Mouse (Mus musculus): ENCODE data around the gene Olfr750. TPM values are rescaled to one million over a fixed set of nuclear protein-coding genes. Genes with fewer than 3 reads are reported as not detected.
"Not testable (repeated sequence)": the region's sequence is repeated elsewhere in the genome, so short reads cannot be mapped to it uniquely, and the experiment has no call there.

The Olfr750 gene
- polyA plus RNA-seq (2016; fragmentation: Nextera tagmentation; extraction: Ambion mirVana), result not detected in 2 replicates

DNA sequence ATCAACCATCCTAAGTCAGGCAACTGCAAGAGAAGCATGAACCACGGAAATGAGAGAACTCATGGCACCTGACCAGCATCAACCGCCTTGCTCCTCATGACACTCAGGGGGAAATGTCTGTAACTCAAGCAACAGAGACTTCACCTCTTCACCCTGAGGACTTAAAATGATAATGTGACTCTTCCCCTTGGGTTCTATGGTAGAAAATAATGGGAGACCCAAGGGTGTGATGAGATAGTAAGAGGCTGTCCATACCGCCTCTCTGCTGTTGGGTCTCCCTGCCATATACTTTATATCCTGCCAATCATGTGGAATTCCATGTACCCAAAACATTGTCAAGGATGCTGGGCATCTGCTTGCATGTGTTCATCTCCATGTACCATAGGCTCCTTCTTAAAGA, at the start of gene Olfr750:
Gene Olfr750, minus strand, starts transcription at position 101 of the 400 bp plus-strand sequence.
- Histone ChIP-seq H3K4me1 (no peaks in the 10 kb centered on the region), H3K9ac (no peak within 1 kb of the TSS), H3K9me3 (no peaks in the 10 kb centered on the region), H3K27me3 (no peaks in the 10 kb centered on the region), H3K27ac (no peak within 1 kb of the TSS), H3K4me3 (replicated peaks) (no peak within 1 kb of the TSS), H3K4me2 (no peak within 1 kb of the TSS), H3K36me3 (replicated peaks) (no peaks in the 10 kb centered on the region)
- ATAC-seq (ENCODE audit: low FRiP score), result no peak
- 89% methylated on average over 3 of the region's 3 CpGs for WGBS

DNA sequence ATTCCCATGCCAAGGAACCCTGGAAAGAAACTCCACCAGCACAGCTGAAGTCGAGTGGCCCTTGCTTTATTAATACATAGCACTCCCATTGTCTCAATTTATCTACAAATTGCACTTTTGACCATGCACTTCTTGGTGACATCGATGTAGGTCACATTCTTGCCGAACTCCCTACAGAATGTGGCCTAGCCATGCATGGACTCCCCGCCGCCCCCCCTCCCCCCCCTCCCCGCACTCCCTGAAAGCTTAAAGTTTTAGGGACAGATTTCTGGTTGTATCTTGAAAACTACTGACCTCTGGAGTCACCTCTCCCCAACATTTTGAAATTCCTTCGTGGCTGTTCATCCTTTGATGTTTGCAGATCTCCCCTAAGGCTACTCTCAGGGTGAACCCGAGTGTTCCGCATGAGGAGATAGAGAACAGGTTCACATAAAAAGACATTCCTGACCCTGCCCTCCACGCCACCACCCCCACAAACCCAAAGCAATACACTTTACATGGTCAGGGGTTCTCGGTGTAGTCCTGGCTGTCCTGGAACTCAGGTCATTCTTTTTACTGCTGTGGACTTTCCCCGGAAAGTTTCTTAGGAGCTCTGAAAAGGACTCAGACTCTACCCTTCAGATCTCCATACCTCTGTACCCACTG, 39.8 kb upstream of the Olfr750 start, which contains the start of gene Eddm3b:
Gene Eddm3b, plus strand, starts transcription at position 511 of the 645 bp plus-strand sequence.
- H3K4me1 ChIP-seq, result no peaks in the 10 kb centered on the region
- no peak within 1 kb of the TSS for H3K27ac ChIP-seq
- ATAC-seq (ENCODE audit: low FRiP score), result no peak
- no peaks in the 10 kb centered on the region for H3K36me3 ChIP-seq (replicated peaks)
- no peaks in the 10 kb centered on the region for H3K27me3 ChIP-seq
- H3K4me2 ChIP-seq, result peak within 1 kb of the TSS; percentile 13; the same call in 1 of the 2 replicates
- H3K9ac ChIP-seq, result no peak within 1 kb of the TSS
- H3K9me3 ChIP-seq, result no peaks in the 10 kb centered on the region; the same call in 1 of the 2 replicates
- 56% methylated on average over 12 of the region's 12 CpGs for WGBS
- H3K4me3 ChIP-seq (replicated peaks), result no peak within 1 kb of the TSS

DNA sequence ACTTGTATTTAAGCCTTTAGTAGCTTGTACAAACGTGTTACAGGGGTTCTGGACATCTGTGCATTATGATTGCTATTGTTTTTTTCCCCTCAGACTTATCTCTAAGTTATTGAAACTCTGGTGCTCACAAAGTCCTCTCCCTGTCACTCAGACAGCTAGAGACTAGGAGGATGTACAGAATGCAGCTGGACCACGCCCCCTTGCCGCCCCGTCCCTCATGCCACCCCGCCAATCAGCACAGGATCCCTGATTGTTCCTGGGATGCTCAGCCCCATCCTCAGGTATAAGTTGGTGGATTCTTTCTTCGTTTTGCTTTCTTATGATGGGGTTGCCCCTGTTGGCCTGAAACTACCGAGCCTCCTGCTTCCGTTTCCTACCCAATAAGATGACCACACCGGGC, 39.2 kb upstream of the Olfr750 start:
- no peaks in the 10 kb centered on the region; the same call in 1 of the 2 replicates for H3K9me3 ChIP-seq
- no peak overlapping the region for H3K27ac ChIP-seq
- no peaks in the 10 kb centered on the region for H3K36me3 ChIP-seq (replicated peaks)
- no peaks in the 10 kb centered on the region for H3K4me1 ChIP-seq
- 22% methylated on average over 9 of the region's 9 CpGs for WGBS
- ATAC-seq (ENCODE audit: low FRiP score), result no peak
- H3K27me3 ChIP-seq, result no peaks in the 10 kb centered on the region
- no peak overlapping the region for H3K4me3 ChIP-seq (replicated peaks)
- H3K4me2 ChIP-seq, result peak overlapping the region; percentile 13; the same call in 1 of the 2 replicates
- no peak overlapping the region for H3K9ac ChIP-seq

DNA sequence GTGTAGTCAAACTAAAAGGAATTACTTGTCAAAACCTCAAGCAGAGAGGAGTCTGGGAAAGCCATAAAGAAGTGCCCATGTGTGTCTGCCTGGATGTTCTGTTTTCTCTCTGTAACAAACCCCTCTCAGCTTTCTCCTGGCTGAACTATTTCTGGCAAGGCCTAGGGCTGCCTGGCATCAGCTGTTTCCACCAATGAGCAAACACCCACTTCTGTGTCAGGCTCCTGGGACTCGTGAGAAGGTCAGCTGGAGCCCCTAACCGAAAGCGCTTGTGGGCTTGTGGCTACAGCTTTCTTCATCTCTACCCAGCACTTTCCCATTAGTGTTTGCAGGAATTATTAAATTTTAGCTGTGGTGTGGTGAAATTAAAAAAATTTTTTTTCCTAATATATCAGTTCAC, 37.7 kb upstream of the Olfr750 start:
- H3K9ac ChIP-seq, result no peak overlapping the region
- H3K36me3 ChIP-seq (replicated peaks), result no peaks in the 10 kb centered on the region
- no peaks in the 10 kb centered on the region; the same call in 1 of the 2 replicates for H3K9me3 ChIP-seq
- H3K4me1 ChIP-seq, result no peaks in the 10 kb centered on the region
- ATAC-seq (ENCODE audit: low FRiP score), result no peak
- H3K4me3 ChIP-seq (replicated peaks), result no peak overlapping the region
- no peak overlapping the region for H3K27ac ChIP-seq
- no peak overlapping the region for H3K4me2 ChIP-seq
- WGBS, result 74% methylated on average over 3 of the region's 3 CpGs
- H3K27me3 ChIP-seq, result no peaks in the 10 kb centered on the region

DNA sequence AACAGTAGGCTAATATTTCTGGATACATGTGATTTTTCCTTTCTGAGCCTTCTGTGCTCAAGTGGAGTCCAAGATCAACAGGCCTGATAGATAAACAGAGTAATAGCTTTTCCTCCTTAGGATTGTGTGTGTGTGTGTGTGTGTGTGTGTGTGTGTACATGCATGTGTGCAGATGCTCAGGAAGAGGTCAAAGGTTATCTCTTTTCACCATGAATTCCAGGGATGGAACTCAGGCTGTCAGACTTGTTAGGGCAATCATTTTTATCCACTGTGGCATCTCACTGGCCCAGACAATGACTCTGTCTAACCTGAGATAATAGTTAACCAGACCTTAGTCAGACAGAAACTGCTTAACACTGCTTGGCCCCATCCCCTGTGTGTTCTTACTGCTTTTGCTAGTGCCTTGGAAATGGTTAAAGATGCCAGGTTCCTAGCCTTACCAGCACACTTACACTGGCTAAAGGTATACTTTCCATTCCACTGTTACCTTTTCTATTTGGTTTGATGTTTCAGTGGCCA, 32.3 kb upstream of the Olfr750 start:
- Histone ChIP-seq H3K4me2 (no peak overlapping the region), H3K27me3 (no peaks in the 10 kb centered on the region), H3K9ac (no peak overlapping the region), H3K9me3 (no peaks in the 10 kb centered on the region; the same call in 1 of the 2 replicates), H3K4me3 (replicated peaks) (no peak overlapping the region), H3K4me1 (no peaks in the 10 kb centered on the region), H3K27ac (no peak overlapping the region), H3K36me3 (replicated peaks) (no peaks in the 10 kb centered on the region)
- no peak for ATAC-seq (ENCODE audit: low FRiP score)

GRCm38 (mm10) chr14:51104366-51104765, 30.1 kb upstream of the Olfr750 start:
- Histone ChIP-seq H3K27me3 (no peaks in the 10 kb centered on the region), H3K4me2 (no peak overlapping the region), H3K4me3 (replicated peaks) (no peak overlapping the region), H3K9me3 (no peaks in the 10 kb centered on the region), H3K36me3 (replicated peaks) (no peaks in the 10 kb centered on the region), H3K27ac (no peak overlapping the region), H3K9ac (no peak overlapping the region), H3K4me1 (no peaks in the 10 kb centered on the region)
- WGBS, result 83% methylated on average over 2 of the region's 2 CpGs
- ATAC-seq (ENCODE audit: low FRiP score), result no peak

- H3K36me3 ChIP-seq (replicated peaks), result no peaks in the 10 kb centered on the region
- no peak for ATAC-seq (ENCODE audit: low FRiP score)
- H3K9ac ChIP-seq, result no peak overlapping the region
- H3K9me3 ChIP-seq, result no peaks in the 10 kb centered on the region
- 61% methylated on average over 3 of the region's 3 CpGs for WGBS
- no peaks in the 10 kb centered on the region for H3K27me3 ChIP-seq
- H3K4me2 ChIP-seq, result no peak overlapping the region
- H3K4me1 ChIP-seq, result no peaks in the 10 kb centered on the region
- no peak overlapping the region for H3K4me3 ChIP-seq (replicated peaks)
- H3K27ac ChIP-seq, result no peak overlapping the region
These were observed 29.0 kb upstream of the Olfr750 start for GRCm38 (mm10) chr14:51103217-51103616.

DNA sequence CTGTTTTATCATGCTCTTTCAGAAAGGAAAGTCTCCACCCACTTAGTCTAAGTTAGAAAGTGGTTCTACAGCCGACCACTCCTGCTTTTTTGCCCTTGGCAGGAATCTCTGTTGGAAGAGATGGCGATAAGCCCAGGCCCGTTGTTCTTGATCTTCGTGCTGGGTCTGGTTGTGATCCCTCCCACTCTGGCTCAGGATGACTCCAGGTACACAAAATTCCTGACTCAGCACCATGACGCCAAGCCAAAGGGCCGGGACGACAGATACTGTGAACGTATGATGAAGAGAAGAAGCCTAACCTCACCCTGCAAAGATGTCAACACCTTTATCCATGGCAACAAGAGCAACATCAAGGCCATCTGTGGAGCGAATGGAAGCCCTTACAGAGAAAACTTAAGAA, 27.0 kb upstream of the Olfr750 start:
- H3K27ac ChIP-seq, result no peak overlapping the region
- ATAC-seq (ENCODE audit: low FRiP score), result no peak
- H3K4me1 ChIP-seq, result no peaks in the 10 kb centered on the region
- no peaks in the 10 kb centered on the region for H3K9me3 ChIP-seq
- no peak overlapping the region for H3K4me2 ChIP-seq
- no peak overlapping the region for H3K9ac ChIP-seq
- WGBS, result 83% methylated on average over 9 of the region's 9 CpGs
- no peaks in the 10 kb centered on the region for H3K36me3 ChIP-seq (replicated peaks)
- no peak overlapping the region for H3K4me3 ChIP-seq (replicated peaks)
- no peaks in the 10 kb centered on the region for H3K27me3 ChIP-seq

DNA sequence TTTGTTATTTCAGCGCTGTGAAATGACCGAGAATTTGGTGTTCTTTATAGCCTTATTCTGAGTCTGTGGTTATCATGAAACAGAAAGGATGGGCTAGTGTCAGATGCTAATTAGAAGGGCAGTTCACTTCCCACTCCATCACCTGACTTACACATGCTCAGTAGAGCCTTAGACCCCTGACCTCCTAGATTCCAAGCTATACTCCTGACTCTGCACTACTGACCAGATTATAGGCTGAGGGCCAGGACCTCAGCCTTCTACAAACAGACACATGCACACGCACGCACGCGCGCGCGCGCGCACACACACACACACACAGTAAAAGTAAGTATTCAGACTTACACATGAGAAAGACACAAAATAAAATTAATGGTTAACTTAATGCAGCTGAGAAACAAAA, 24.7 kb upstream of the Olfr750 start:
- no peak overlapping the region for H3K4me2 ChIP-seq
- no peak for ATAC-seq (ENCODE audit: low FRiP score)
- no peaks in the 10 kb centered on the region for H3K4me1 ChIP-seq
- 96% methylated on average over 11 of the region's 11 CpGs for WGBS
- H3K9ac ChIP-seq, result no peak overlapping the region
- no peaks in the 10 kb centered on the region for H3K27me3 ChIP-seq
- no peak overlapping the region for H3K27ac ChIP-seq
- no peaks in the 10 kb centered on the region for H3K36me3 ChIP-seq (replicated peaks)
- H3K9me3 ChIP-seq, result no peaks in the 10 kb centered on the region
- H3K4me3 ChIP-seq (replicated peaks), result no peak overlapping the region

GRCm38 (mm10) chr14:51098300-51098699, 24.1 kb upstream of the Olfr750 start:
- not testable (repeated sequence) for H3K9me3 ChIP-seq; H3K27ac ChIP-seq; H3K4me2 ChIP-seq; H3K4me1 ChIP-seq; H3K9ac ChIP-seq; H3K4me3 ChIP-seq (replicated peaks); H3K27me3 ChIP-seq; H3K36me3 ChIP-seq (replicated peaks)
- peak; percentile 55; the same call in 1 of the 2 replicates for ATAC-seq (ENCODE audit: low FRiP score)
- 49% methylated on average over 1 of the region's 1 CpGs for WGBS

DNA sequence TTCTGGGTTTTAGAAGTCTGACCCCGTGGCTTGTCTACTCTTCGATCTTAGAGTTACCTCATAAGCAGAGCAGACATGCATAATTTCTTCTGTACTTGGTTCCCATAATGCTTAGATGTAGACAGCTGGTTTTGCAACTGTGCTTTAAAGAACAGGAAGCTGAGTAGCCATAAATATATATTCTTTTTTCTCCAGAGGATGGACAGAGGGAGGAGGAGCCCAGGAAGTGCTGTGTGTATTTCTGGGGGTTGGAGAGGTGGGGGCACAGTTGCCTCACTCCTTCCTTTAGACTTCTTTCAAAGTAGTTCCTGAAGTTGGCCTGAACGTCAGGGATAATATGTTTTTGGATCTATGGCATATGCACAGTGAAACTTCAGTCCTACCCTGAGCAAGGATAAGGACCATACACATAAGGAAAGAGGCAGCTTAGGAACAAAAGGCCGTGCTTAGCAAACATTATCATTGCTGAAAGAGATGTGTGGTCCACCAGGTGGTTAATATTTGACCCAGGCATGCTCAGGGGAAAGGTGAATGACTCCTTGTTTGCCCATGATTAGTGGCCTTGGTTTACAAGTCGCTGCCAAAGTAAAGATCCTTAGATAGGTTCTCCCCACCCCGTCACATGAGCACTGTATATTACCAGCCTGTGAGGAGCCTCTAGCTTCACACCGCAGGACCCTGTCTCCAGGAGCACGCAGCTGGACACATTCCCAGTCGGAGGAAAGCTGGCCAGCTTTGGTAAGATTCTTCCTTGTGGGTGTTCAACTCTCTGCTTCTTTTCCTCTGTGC, 21.7 kb upstream of the Olfr750 start:
- peaks cover 5% of the 10 kb centered on the region for H3K4me1 ChIP-seq
- no peak overlapping the region for H3K4me3 ChIP-seq (replicated peaks)
- WGBS, result 79% methylated on average over 9 of the region's 9 CpGs
- no peak overlapping the region for H3K4me2 ChIP-seq
- H3K36me3 ChIP-seq (replicated peaks), result no peaks in the 10 kb centered on the region
- no peaks in the 10 kb centered on the region for H3K9me3 ChIP-seq
- no peak for ATAC-seq (ENCODE audit: low FRiP score)
- no peak overlapping the region for H3K9ac ChIP-seq
- H3K27ac ChIP-seq, result no peak overlapping the region
- no peaks in the 10 kb centered on the region for H3K27me3 ChIP-seq

GRCm38 (mm10) chr14:51094921-51095320, 20.7 kb upstream of the Olfr750 start:
- no peak overlapping the region for H3K4me3 ChIP-seq (replicated peaks)
- peaks cover 8% of the 10 kb centered on the region for H3K4me1 ChIP-seq
- no peaks in the 10 kb centered on the region for H3K36me3 ChIP-seq (replicated peaks)
- H3K27ac ChIP-seq, result no peak overlapping the region
- H3K9me3 ChIP-seq, result no peaks in the 10 kb centered on the region
- ATAC-seq (ENCODE audit: low FRiP score), result no peak
- no peak overlapping the region for H3K4me2 ChIP-seq
- no peak overlapping the region for H3K9ac ChIP-seq
- WGBS, result 64% methylated on average over 9 of the region's 9 CpGs
- H3K27me3 ChIP-seq, result no peaks in the 10 kb centered on the region

Measured in forebrain, embryonic 12.5 days (tissue).